Mouse (Mus musculus) lung, embryonic 16.5 days (tissue): ENCODE data around the gene Nphs1. TPM values are rescaled to one million over a fixed set of nuclear protein-coding genes. Genes with fewer than 3 reads are reported as not detected.
A peak's percentile ranks its signal among the peaks of the same experiment; 100 is the strongest.
"Not testable (repeated sequence)": the region's sequence is repeated elsewhere in the genome, so short reads cannot be mapped to it uniquely, and the experiment has no call there.

Experiments
- ATAC-seq: fragments of 200-750 bp; cut with Nextera tagmentation; 2 replicates; pipeline ENCODE4 v1.8.0; 2017; ENCODE audit warnings: low read depth, mild to moderate bottlenecking, moderate library complexity
- H3K27ac ChIP-seq: fragments of 300-500 bp; sonication (generic); 2 replicates; pipeline ENCODE4 v1.5.1; 2014; ENCODE audit warnings: mild to moderate bottlenecking, control low read depth, low read length
- H3K27me3 ChIP-seq: fragments of 300-500 bp; sonication (generic); 2 replicates; pipeline ENCODE4 v1.6.1; 2014; ENCODE audit warnings: low read depth, low read length, mixed read lengths; ENCODE audit not compliant: control insufficient read depth, insufficient read depth
- H3K36me3 ChIP-seq: fragments of 300-500 bp; sonication (generic); 2 replicates; pipeline ENCODE4 v1.6.1; 2014; ENCODE audit warnings: low read length; ENCODE audit not compliant: control insufficient read depth, insufficient read depth
- H3K4me1 ChIP-seq: fragments of 300-500 bp; sonication (generic); replicated peaks from 2 replicates; pipeline ENCODE4 v1.6.1; 2014; ENCODE audit warnings: low read length, mixed read lengths; ENCODE audit not compliant: control insufficient read depth, insufficient read depth
- H3K4me2 ChIP-seq: fragments of 300-500 bp; sonication (generic); 2 replicates; pipeline ENCODE4 v1.6.1; 2014; ENCODE audit warnings: low read depth, low read length, control low read depth
- H3K4me3 ChIP-seq: fragments of 300-500 bp; sonication (generic); 2 replicates; pipeline ENCODE4 v1.5.1; 2014; ENCODE audit warnings: mild to moderate bottlenecking, low read length, control low read depth
- H3K9ac ChIP-seq: fragments of 300-500 bp; sonication (generic); 2 replicates; pipeline ENCODE4 v1.6.1; 2014; ENCODE audit warnings: low read length, control low read depth
- H3K9me3 ChIP-seq: fragments of 300-500 bp; sonication (generic); 2 replicates; pipeline ENCODE4 v1.6.1; 2016; ENCODE audit warnings: low read length; ENCODE audit not compliant: control insufficient read depth
- WGBS: fragments of 180-500 bp; shearing (Covaris S2); extraction: QIAGEN DNeasy Blood & Tissue Kit; methylation state at CpG from one replicate; pipeline ENCODE4 v1.1.7; 2014; 5-methylcytosine and 5-hydroxymethylcytosine counted together
- polyA plus RNA-seq: library from polyadenylated mRNA; unstranded; fragments of >200 nt; fragmentation: Nextera tagmentation; extraction: Ambion mirVana; gene quantifications from 2 replicates; pipeline ENCODE4 v1.2.1, GENCODE M21; 2015

The Nphs1 gene
- polyA plus RNA-seq, 1 experiment from 2014 or later = not detected

GRCm38 (mm10) chr7:30474999-30475398 lies 16.9 kb downstream of the Nphs1 start:
- Histone ChIP-seq H3K9me3 (no peaks in the 10 kb centered on the region), H3K4me2 (no peak overlapping the region), H3K4me3 (no peak overlapping the region), H3K9ac (no peak overlapping the region), H3K27me3 (no peaks in the 10 kb centered on the region), H3K36me3 (no peaks in the 10 kb centered on the region), H3K27ac (no peak overlapping the region), H3K4me1 (no peaks in the 10 kb centered on the region)
- ATAC-seq = no peak
- 58% methylated on average over 4 of the region's 4 CpGs for WGBS

- H3K4me1 ChIP-seq, H3K4me2 ChIP-seq, ATAC-seq, H3K27me3 ChIP-seq, H3K4me3 ChIP-seq, H3K9me3 ChIP-seq, H3K9ac ChIP-seq, H3K27ac ChIP-seq, H3K36me3 ChIP-seq: not testable (repeated sequence)
- WGBS = 77% methylated on average over 7 of the region's 7 CpGs
Measured at GRCm38 (mm10) chr7:30476136-30476535, 18.0 kb downstream of the Nphs1 start.

GRCm38 (mm10) chr7:30477415-30478381 lies 19.6 kb downstream of the Nphs1 start:
- Histone ChIP-seq H3K27me3 (no peaks in the 10 kb centered on the region), H3K9ac (no peak overlapping the region), H3K4me1 (no peaks in the 10 kb centered on the region), H3K27ac (no peak overlapping the region), H3K4me3 (peak overlapping the region; percentile 23), H3K36me3 (no peaks in the 10 kb centered on the region), H3K4me2 (peak overlapping the region; percentile 42), H3K9me3 (no peaks in the 10 kb centered on the region)
- no peak for ATAC-seq
- WGBS = 7% methylated on average over 31 of the region's 32 CpGs

GRCm38 (mm10) chr7:30484250-30484649 lies 26.1 kb downstream of the Nphs1 start:
- Histone ChIP-seq H3K36me3 (no peaks in the 10 kb centered on the region), H3K4me2 (no peak overlapping the region), H3K9ac (no peak overlapping the region), H3K27ac (no peak overlapping the region), H3K4me3 (no peak overlapping the region), H3K4me1 (no peaks in the 10 kb centered on the region), H3K9me3 (no peaks in the 10 kb centered on the region), H3K27me3 (no peaks in the 10 kb centered on the region)
- WGBS = 15% methylated on average over 8 of the region's 8 CpGs
- ATAC-seq = no peak

GRCm38 (mm10) chr7:30490251-30490956 lies 32.3 kb downstream of the Nphs1 start:
- no peaks in the 10 kb centered on the region for H3K4me1 ChIP-seq
- H3K36me3 ChIP-seq = no peaks in the 10 kb centered on the region
- H3K4me2 ChIP-seq = no peak overlapping the region
- no peak overlapping the region for H3K27ac ChIP-seq
- no peak overlapping the region for H3K9ac ChIP-seq
- no peaks in the 10 kb centered on the region for H3K27me3 ChIP-seq
- 34% methylated on average over 16 of the region's 16 CpGs for WGBS
- no peaks in the 10 kb centered on the region for H3K9me3 ChIP-seq
- ATAC-seq = no peak
- H3K4me3 ChIP-seq = no peak overlapping the region

- WGBS = 14% methylated on average over 6 of the region's 6 CpGs
- Histone ChIP-seq H3K27me3 (no peaks in the 10 kb centered on the region), H3K4me1 (no peaks in the 10 kb centered on the region), H3K27ac (no peak overlapping the region), H3K4me3 (no peak overlapping the region), H3K9me3 (no peaks in the 10 kb centered on the region), H3K36me3 (no peaks in the 10 kb centered on the region), H3K4me2 (no peak overlapping the region), H3K9ac (no peak overlapping the region)
- no peak for ATAC-seq
Measured at GRCm38 (mm10) chr7:30490957-30491307, 32.8 kb downstream of the Nphs1 start.

GRCm38 (mm10) chr7:30492765-30493164 lies 34.6 kb downstream of the Nphs1 start:
- Histone ChIP-seq H3K4me1 (no peaks in the 10 kb centered on the region), H3K4me3 (no peak overlapping the region), H3K36me3 (no peaks in the 10 kb centered on the region), H3K9ac (no peak overlapping the region), H3K27ac (no peak overlapping the region), H3K27me3 (no peaks in the 10 kb centered on the region), H3K9me3 (no peaks in the 10 kb centered on the region), H3K4me2 (no peak overlapping the region)
- 15% methylated on average over 4 of the region's 4 CpGs for WGBS
- ATAC-seq = 0 out of 2 replicates have a peak, but pooled peaks have one; percentile 15

- 47% methylated on average over 11 of the region's 11 CpGs for WGBS
- no peaks in the 10 kb centered on the region for H3K36me3 ChIP-seq
- no peak for ATAC-seq
- no peak within 1 kb of the TSS for H3K4me3 ChIP-seq
- no peak within 1 kb of the TSS for H3K27ac ChIP-seq
- H3K4me1 ChIP-seq = no peaks in the 10 kb centered on the region
- no peak within 1 kb of the TSS for H3K4me2 ChIP-seq
- H3K27me3 ChIP-seq = no peaks in the 10 kb centered on the region
- H3K9ac ChIP-seq = no peak within 1 kb of the TSS
- no peaks in the 10 kb centered on the region for H3K9me3 ChIP-seq
Measured at GRCm38 (mm10) chr7:30493401-30493931, 35.4 kb downstream of the Nphs1 start, which contains the start of gene Prodh2. Prodh2 (plus strand) TSS chr7:30493622.

- H3K27me3 ChIP-seq, H3K9ac ChIP-seq, H3K4me2 ChIP-seq, ATAC-seq, H3K9me3 ChIP-seq, H3K4me3 ChIP-seq, H3K4me1 ChIP-seq, H3K27ac ChIP-seq, H3K36me3 ChIP-seq: not testable (repeated sequence)
- 52% methylated on average over 4 of the region's 5 CpGs for WGBS
Measured at GRCm38 (mm10) chr7:30495506-30496042, 37.5 kb downstream of the Nphs1 start.
